Mouse (Mus musculus) heart, embryonic 12.5 days (tissue): ENCODE results near the gene Gm11042. TPM values are rescaled to one million over a fixed set of nuclear protein-coding genes. Genes with fewer than 3 reads are reported as not detected.
A peak's percentile ranks its signal among the peaks of the same experiment; 100 is the strongest.

Source experiments
- ATAC-seq: fragments of 200-750 bp; cut with Nextera tagmentation; 2 replicates; pipeline ENCODE4 v1.8.0; 2017; ENCODE audit warnings: moderate TSS enrichment, moderate library complexity; ENCODE audit not compliant: insufficient number of reproducible peaks, low FRiP score
- H3K27ac ChIP-seq: fragments of 300-500 bp; sonication (generic); 2 replicates; pipeline ENCODE4 v1.5.1; 2016; ENCODE audit warnings: mild to moderate bottlenecking, moderate library complexity; ENCODE audit not compliant: poor library complexity, severe bottlenecking
- H3K27me3 ChIP-seq: fragments of 300-500 bp; sonication (generic); replicated peaks from 2 replicates; pipeline ENCODE4 v1.6.1; 2016; ENCODE audit warnings: mild to moderate bottlenecking, moderate library complexity
- H3K36me3 ChIP-seq: fragments of 300-500 bp; sonication (generic); 2 replicates; pipeline ENCODE4 v1.6.1; 2016; ENCODE audit warnings: mild to moderate bottlenecking, moderate library complexity
- H3K4me1 ChIP-seq: fragments of 300-500 bp; sonication (generic); replicated peaks from 2 replicates; pipeline ENCODE4 v1.6.1; 2016; ENCODE audit warnings: mild to moderate bottlenecking
- H3K4me2 ChIP-seq: fragments of 300-500 bp; sonication (generic); 2 replicates; pipeline ENCODE4 v1.6.1; 2016; ENCODE audit warnings: mild to moderate bottlenecking, moderate library complexity
- H3K4me3 ChIP-seq: fragments of 300-500 bp; sonication (generic); 2 replicates; pipeline ENCODE4 v1.5.1; 2016; ENCODE audit warnings: mild to moderate bottlenecking
- H3K9ac ChIP-seq: fragments of 300-500 bp; sonication (generic); 2 replicates; pipeline ENCODE4 v1.6.1; 2016; ENCODE audit warnings: mild to moderate bottlenecking, moderate library complexity
- H3K9me3 ChIP-seq: fragments of 300-500 bp; sonication (generic); replicated peaks from 2 replicates; pipeline ENCODE4 v1.6.1; 2016; ENCODE audit warnings: mild to moderate bottlenecking, moderate library complexity
- WGBS: fragments of 180-500 bp; shearing (Covaris S2); methylation state at CpG from one replicate; pipeline ENCODE4 v1.1.7; 2016; 5-methylcytosine and 5-hydroxymethylcytosine counted together
- polyA plus RNA-seq: library from polyadenylated mRNA; unstranded; fragments of >200 nt; fragmentation: Nextera tagmentation; extraction: Ambion mirVana; gene quantifications from 2 replicates; pipeline ENCODE4 v1.2.1, GENCODE M21; 2016

Gene Gm11042
- polyA plus RNA-seq, 1 experiment from 2014 or later: not detected

GRCm38 (mm10) chr12:74284020-74284684 lies 32.0 kb downstream of the Gm11042 start:
- Histone ChIP-seq H3K27ac (no peak overlapping the region), H3K4me3 (peak overlapping the region; percentile 46), H3K4me2 (peak overlapping the region; percentile 90), H3K9ac (peak overlapping the region; percentile 37), H3K27me3 (peaks cover 28% of the 10 kb centered on the region), H3K36me3 (no peaks in the 10 kb centered on the region), H3K4me1 (peaks cover 5% of the 10 kb centered on the region; the same call in 1 of the 2 replicates), H3K9me3 (0 out of 2 replicates have a peak, but pooled peaks cover 3% of the 10 kb centered on the region)
- 1% methylated on average over 49 of the region's 49 CpGs for WGBS
- peak; percentile 91 for ATAC-seq

GRCm38 (mm10) chr12:74282846-74283245 lies 33.3 kb downstream of the Gm11042 start:
- H3K4me3 ChIP-seq: no peak overlapping the region
- H3K4me1 ChIP-seq: peaks cover 5% of the 10 kb centered on the region; the same call in 1 of the 2 replicates
- no peaks in the 10 kb centered on the region for H3K36me3 ChIP-seq
- no peak overlapping the region for H3K4me2 ChIP-seq
- H3K27me3 ChIP-seq: peaks cover 28% of the 10 kb centered on the region
- ATAC-seq: no peak
- H3K9ac ChIP-seq: no peak overlapping the region
- 0 out of 2 replicates have a peak, but pooled peaks cover 3% of the 10 kb centered on the region for H3K9me3 ChIP-seq
- 60% methylated on average over 1 of the region's 1 CpGs for WGBS
- H3K27ac ChIP-seq: no peak overlapping the region

- Histone ChIP-seq H3K4me1 (peaks cover 5% of the 10 kb centered on the region; the same call in 1 of the 2 replicates), H3K36me3 (no peaks in the 10 kb centered on the region), H3K27me3 (peaks cover 24% of the 10 kb centered on the region), H3K9ac (no peak overlapping the region), H3K9me3 (0 out of 2 replicates have a peak, but pooled peaks cover 3% of the 10 kb centered on the region), H3K4me2 (no peak overlapping the region), H3K4me3 (no peak overlapping the region), H3K27ac (no peak overlapping the region)
- 56% methylated on average over 4 of the region's 4 CpGs for WGBS
- no peak for ATAC-seq
These were observed 34.8 kb downstream of the Gm11042 start for GRCm38 (mm10) chr12:74281403-74281802.

GRCm38 (mm10) chr12:74277265-74277664 lies 38.9 kb downstream of the Gm11042 start:
- Histone ChIP-seq H3K9me3 (0 out of 2 replicates have a peak, but pooled peaks cover 3% of the 10 kb centered on the region), H3K4me2 (no peak overlapping the region), H3K4me3 (no peak overlapping the region), H3K27me3 (peaks cover 4% of the 10 kb centered on the region), H3K27ac (no peak overlapping the region), H3K9ac (no peak overlapping the region), H3K4me1 (no peaks in the 10 kb centered on the region), H3K36me3 (no peaks in the 10 kb centered on the region)
- 58% methylated on average over 5 of the region's 5 CpGs for WGBS
- ATAC-seq: no peak

- WGBS: 83% methylated on average over 17 of the region's 17 CpGs
- Histone ChIP-seq H3K4me3 (no peak overlapping the region), H3K27me3 (no peaks in the 10 kb centered on the region), H3K36me3 (no peaks in the 10 kb centered on the region), H3K27ac (no peak overlapping the region), H3K4me1 (no peaks in the 10 kb centered on the region), H3K9me3 (no peaks in the 10 kb centered on the region), H3K4me2 (no peak overlapping the region), H3K9ac (no peak overlapping the region)
- no peak for ATAC-seq
These were observed 43.6 kb downstream of the Gm11042 start for GRCm38 (mm10) chr12:74272545-74272944.

- H3K27me3 ChIP-seq: no peaks in the 10 kb centered on the region
- no peaks in the 10 kb centered on the region for H3K36me3 ChIP-seq
- no peak overlapping the region for H3K4me3 ChIP-seq
- no peak for ATAC-seq
- no peaks in the 10 kb centered on the region for H3K9me3 ChIP-seq
- H3K4me1 ChIP-seq: no peaks in the 10 kb centered on the region
- H3K9ac ChIP-seq: no peak overlapping the region
- no peak overlapping the region for H3K27ac ChIP-seq
- 85% methylated on average over 15 of the region's 15 CpGs for WGBS
- no peak overlapping the region for H3K4me2 ChIP-seq
These were observed 47.4 kb downstream of the Gm11042 start for GRCm38 (mm10) chr12:74268644-74269285.

- ATAC-seq: no peak
- no peaks in the 10 kb centered on the region for H3K27me3 ChIP-seq
- no peak overlapping the region for H3K4me2 ChIP-seq
- no peak overlapping the region for H3K9ac ChIP-seq
- no peaks in the 10 kb centered on the region for H3K9me3 ChIP-seq
- WGBS: 83% methylated on average over 4 of the region's 4 CpGs
- no peaks in the 10 kb centered on the region for H3K36me3 ChIP-seq
- H3K4me3 ChIP-seq: no peak overlapping the region
- H3K27ac ChIP-seq: no peak overlapping the region
- no peaks in the 10 kb centered on the region for H3K4me1 ChIP-seq
These were observed 49.1 kb downstream of the Gm11042 start for GRCm38 (mm10) chr12:74267049-74267448.
